Mouse (Mus musculus) embryonic facial prominence, embryonic 11.5 days (tissue): ENCODE results near the gene Lin7b. TPM values are rescaled to one million over a fixed set of nuclear protein-coding genes. Genes with fewer than 3 reads are reported as not detected.

Source experiments
- ATAC-seq: fragments of 200-750 bp; cut with Nextera tagmentation; replicated peaks from 2 replicates; pipeline ENCODE4 v1.8.0; 2017; ENCODE audit warnings: low read depth; ENCODE audit not compliant: insufficient number of reproducible peaks, low FRiP score, low TSS enrichment
- DNase-seq: peaks from one replicate; pipeline ENCODE4 v3.0.0-alpha.2; 2015; ENCODE audit warnings: low spot score
- H3K27ac ChIP-seq: fragments of 300-500 bp; sonication (generic); replicated peaks from 2 replicates; pipeline ENCODE4 v1.5.1; 2014; ENCODE audit warnings: mild to moderate bottlenecking, low read depth, low read length, control low read depth
- H3K27me3 ChIP-seq: fragments of 300-500 bp; sonication (generic); 2 replicates; pipeline ENCODE4 v1.6.1; 2014; ENCODE audit warnings: mild to moderate bottlenecking, low read length, moderate library complexity, mixed read lengths; ENCODE audit not compliant: control insufficient read depth, insufficient read depth
- H3K36me3 ChIP-seq: fragments of 300-500 bp; sonication (generic); replicated peaks from 2 replicates; pipeline ENCODE4 v1.6.1; 2014; ENCODE audit warnings: low read depth, mild to moderate bottlenecking, low read length, moderate library complexity, mixed read lengths; ENCODE audit not compliant: control insufficient read depth, insufficient read depth
- H3K4me1 ChIP-seq: fragments of 300-500 bp; sonication (generic); 2 replicates; pipeline ENCODE4 v1.6.1; 2014; ENCODE audit warnings: low read length, mixed read lengths; ENCODE audit not compliant: control insufficient read depth, insufficient read depth
- H3K4me2 ChIP-seq: fragments of 300-500 bp; sonication (generic); 2 replicates; pipeline ENCODE4 v1.6.1; 2014; ENCODE audit warnings: low read depth, mild to moderate bottlenecking, control low read depth, low read length, moderate library complexity
- H3K4me3 ChIP-seq: fragments of 300-500 bp; sonication (generic); 2 replicates; pipeline ENCODE4 v1.5.1; 2014; ENCODE audit warnings: low read depth, low read length, control low read depth
- H3K9ac ChIP-seq: fragments of 300-500 bp; sonication (generic); replicated peaks from 2 replicates; pipeline ENCODE4 v1.6.1; 2014; ENCODE audit warnings: mild to moderate bottlenecking, control low read depth, low read length
- H3K9me3 ChIP-seq: fragments of 300-500 bp; sonication (generic); replicated peaks from 2 replicates; pipeline ENCODE4 v1.6.1; 2016; ENCODE audit warnings: mild to moderate bottlenecking, low read length, inconsistent platforms, mixed read lengths; ENCODE audit not compliant: control insufficient read depth
- WGBS: fragments of 180-500 bp; shearing (Covaris S2); extraction: QIAGEN DNeasy Blood & Tissue Kit; methylation state at CpG from one replicate; pipeline ENCODE4 v1.1.7; 2014; 5-methylcytosine and 5-hydroxymethylcytosine counted together
- polyA plus RNA-seq: library from polyadenylated mRNA; unstranded; fragments of >200 nt; fragmentation: Nextera tagmentation; extraction: Ambion mirVana; gene quantifications from 2 replicates; pipeline ENCODE4 v1.2.1, GENCODE M21; 2014

Lin7b gene
- polyA plus RNA-seq, 1 experiment from 2014 or later = 0.77 TPM

DNA sequence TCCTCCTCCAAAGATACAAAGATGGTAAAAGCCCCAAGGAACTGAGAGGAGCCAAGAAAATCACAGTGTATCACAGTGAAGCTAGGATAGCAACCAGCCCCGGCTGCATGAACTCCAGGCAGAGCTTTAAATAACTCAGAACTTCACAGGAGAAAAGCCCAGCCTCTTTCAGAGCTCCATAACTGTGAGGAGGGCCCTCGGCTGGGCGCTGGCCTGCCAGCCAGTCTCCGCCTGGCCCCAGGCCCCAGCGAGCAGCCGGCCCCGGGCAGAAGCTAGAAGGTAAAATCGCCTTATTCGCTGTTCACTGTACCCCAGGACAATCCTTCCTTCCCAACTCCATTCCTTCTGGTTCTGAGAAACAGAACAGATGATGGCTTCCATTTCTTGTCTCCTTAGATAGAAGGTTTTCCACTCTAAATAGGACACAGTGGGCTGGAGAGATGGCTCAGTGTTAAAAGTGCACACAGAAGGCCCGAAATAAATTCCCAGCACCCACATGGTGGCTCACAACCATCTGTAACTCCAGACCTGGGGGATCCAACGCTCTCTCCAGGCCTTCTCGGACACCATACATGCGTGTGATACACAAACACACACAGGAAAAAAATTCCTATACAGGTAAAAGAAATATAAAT is 41.4 kb downstream of the Lin7b start:
- no peaks in the 10 kb centered on the region for H3K27me3 ChIP-seq
- DNase-seq (no peak), ATAC-seq (no peak)
- H3K4me2 ChIP-seq = no peak overlapping the region
- H3K27ac ChIP-seq = no peak overlapping the region
- 77% methylated on average over 13 of the region's 13 CpGs for WGBS
- no peaks in the 10 kb centered on the region; the same call in 1 of the 2 replicates for H3K4me1 ChIP-seq
- H3K9ac ChIP-seq = no peak overlapping the region
- no peak overlapping the region for H3K4me3 ChIP-seq
- H3K9me3 ChIP-seq = no peaks in the 10 kb centered on the region
- H3K36me3 ChIP-seq = no peaks in the 10 kb centered on the region

GRCm38 (mm10) chr7:45325800-45326199 is 44.6 kb downstream of the Lin7b start:
- H3K4me1 ChIP-seq = no peaks in the 10 kb centered on the region
- no peaks in the 10 kb centered on the region for H3K36me3 ChIP-seq
- no peaks in the 10 kb centered on the region for H3K9me3 ChIP-seq
- DNase-seq = no peak
- no peaks in the 10 kb centered on the region for H3K27me3 ChIP-seq
- H3K9ac ChIP-seq = no peak overlapping the region
- no peak overlapping the region for H3K4me3 ChIP-seq
- H3K27ac ChIP-seq = no peak overlapping the region
- no peak overlapping the region for H3K4me2 ChIP-seq
- ATAC-seq = no peak

GRCm38 (mm10) chr7:45323069-45323468 is 47.3 kb downstream of the Lin7b start:
- Histone ChIP-seq H3K36me3 (no peaks in the 10 kb centered on the region), H3K4me1 (no peaks in the 10 kb centered on the region), H3K4me3 (no peak overlapping the region), H3K27ac (no peak overlapping the region), H3K27me3 (no peaks in the 10 kb centered on the region), H3K9ac (no peak overlapping the region), H3K9me3 (no peaks in the 10 kb centered on the region), H3K4me2 (no peak overlapping the region)
- ATAC-seq (no peak), DNase-seq (no peak)
- 86% methylated on average over 5 of the region's 5 CpGs for WGBS

DNA sequence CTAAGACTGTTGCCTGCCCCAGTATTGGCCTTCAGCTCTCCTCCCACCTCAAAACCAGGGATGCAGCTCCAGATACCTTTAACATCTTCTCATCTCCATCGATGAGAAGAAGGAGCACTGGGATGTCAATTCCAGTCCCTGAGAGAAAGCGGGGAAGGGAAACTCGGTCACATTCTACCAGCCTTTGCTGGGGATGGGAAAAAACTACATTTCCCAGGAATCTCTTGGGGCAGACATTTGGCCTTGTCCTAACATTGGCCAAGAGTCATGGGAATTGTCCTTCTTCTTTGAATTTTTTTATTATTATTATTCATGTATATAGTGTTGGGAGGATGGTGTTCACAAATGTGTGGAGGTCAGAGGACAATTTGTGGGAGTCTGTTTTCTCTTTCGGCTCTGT is 48.1 kb downstream of the Lin7b start:
- ATAC-seq = no peak
- Histone ChIP-seq H3K27ac (no peak overlapping the region), H3K4me3 (no peak overlapping the region), H3K4me2 (no peak overlapping the region), H3K36me3 (no peaks in the 10 kb centered on the region), H3K9ac (no peak overlapping the region), H3K4me1 (no peaks in the 10 kb centered on the region), H3K9me3 (no peaks in the 10 kb centered on the region), H3K27me3 (no peaks in the 10 kb centered on the region)
- WGBS = 84% methylated on average over 4 of the region's 4 CpGs
- no peak for DNase-seq

Other genes starting within 250 kb of the Lin7b start
- 1,561 and 1,602 TPM in 2 replicates for gene Rps11, start 246.1 kb downstream of the Lin7b start, polyA plus RNA-seq
- gene Rpl13a, start 241.8 kb downstream of the Lin7b start, polyA plus RNA-seq = 1,418 and 1,436 TPM in 2 replicates
- 0.20 TPM in 1 of 2 replicates, not detected in the other for gene Gm45713, start 234.4 kb downstream of the Lin7b start, polyA plus RNA-seq
- 0.52 and 0.67 TPM in 2 replicates for gene Flt3l, start 234.2 kb downstream of the Lin7b start, polyA plus RNA-seq
- gene Pih1d1, start 216.3 kb downstream of the Lin7b start, polyA plus RNA-seq = 102 and 104 TPM in 2 replicates
- 32.3 and 39.1 TPM in 2 replicates for gene Aldh16a1, start 216.0 kb downstream of the Lin7b start, polyA plus RNA-seq
- gene Slc17a7, start 206.6 kb downstream of the Lin7b start, polyA plus RNA-seq = 1.1 and 1.6 TPM in 2 replicates
- gene Gfy, start 191.0 kb downstream of the Lin7b start, polyA plus RNA-seq = 0.52 and 0.81 TPM in 2 replicates
- gene Pth2, start 189.6 kb downstream of the Lin7b start, polyA plus RNA-seq = not detected in 2 replicates
- gene Ccdc155, start 165.7 kb downstream of the Lin7b start, polyA plus RNA-seq = 0.41 and 0.42 TPM in 2 replicates
- gene Dkkl1, start 158.4 kb downstream of the Lin7b start, polyA plus RNA-seq = 1.8 and 2.3 TPM in 2 replicates
- gene Tead2, start 154.8 kb downstream of the Lin7b start, polyA plus RNA-seq = 276 and 285 TPM in 2 replicates
- 0.86 and 1.1 TPM in 2 replicates for gene Cd37, start 131.5 kb downstream of the Lin7b start, polyA plus RNA-seq
- gene Slc6a16, start 129.5 kb downstream of the Lin7b start, polyA plus RNA-seq = 0.21 TPM in 1 of 2 replicates, not detected in the other
- gene Slc6a21, start 93.1 kb downstream of the Lin7b start, polyA plus RNA-seq = not detected in 2 replicates
- gene Trpm4, start 36.8 kb downstream of the Lin7b start, polyA plus RNA-seq = 5.0 and 7.2 TPM in 2 replicates
- gene Hrc, start 35.3 kb downstream of the Lin7b start, polyA plus RNA-seq = 0.33 and 0.34 TPM in 2 replicates
- gene Ppfia3, start 3.6 kb downstream of the Lin7b start, polyA plus RNA-seq = 7.4 TPM in 2 replicates
- gene Snrnp70, start 25.2 kb upstream of the Lin7b start, polyA plus RNA-seq = 71.6 and 75.0 TPM in 2 replicates
- not detected in 2 replicates for gene Kcna7, start 35.1 kb upstream of the Lin7b start, polyA plus RNA-seq
- 3.9 and 5.1 TPM in 2 replicates for gene Ntf5, start 43.1 kb upstream of the Lin7b start, polyA plus RNA-seq
- gene Lhb, start 50.2 kb upstream of the Lin7b start, polyA plus RNA-seq = not detected in 2 replicates
- gene Gys1, start 64.3 kb upstream of the Lin7b start, polyA plus RNA-seq = 28.7 and 30.7 TPM in 2 replicates
- 172 and 179 TPM in 2 replicates for gene Ruvbl2, start 67.5 kb upstream of the Lin7b start, polyA plus RNA-seq
- 4,830 and 5,123 TPM in 2 replicates for gene Ftl1, start 89.3 kb upstream of the Lin7b start, polyA plus RNA-seq
- gene Bax, start 96.3 kb upstream of the Lin7b start, polyA plus RNA-seq = 151 and 168 TPM in 2 replicates
- gene Tulp2, start 111.3 kb upstream of the Lin7b start, polyA plus RNA-seq = 0.43 and 0.95 TPM in 2 replicates
- not detected in 2 replicates for gene Gm45808, start 116.2 kb upstream of the Lin7b start, polyA plus RNA-seq
- 2.6 and 3.1 TPM in 2 replicates for gene Dhdh, start 118.2 kb upstream of the Lin7b start, polyA plus RNA-seq
- 96.7 and 107 TPM in 2 replicates for gene Nucb1, start 139.8 kb upstream of the Lin7b start, polyA plus RNA-seq
- 19.8 and 20.3 TPM in 2 replicates for gene Ppp1r15a, start 155.7 kb upstream of the Lin7b start, polyA plus RNA-seq
- gene Plekha4, start 155.7 kb upstream of the Lin7b start, polyA plus RNA-seq = 0.62 and 1.3 TPM in 2 replicates
- gene Hsd17b14, start 184.3 kb upstream of the Lin7b start, polyA plus RNA-seq = 0.53 and 0.68 TPM in 2 replicates
- gene Bcat2, start 199.6 kb upstream of the Lin7b start, polyA plus RNA-seq = 47.0 and 47.3 TPM in 2 replicates
- 0.22 TPM in 1 of 2 replicates, not detected in the other for gene Fgf21, start 244.9 kb upstream of the Lin7b start, polyA plus RNA-seq
- gene Fut1, start 246.7 kb upstream of the Lin7b start, polyA plus RNA-seq = 0.38 TPM in 1 of 2 replicates, not detected in the other